Mouse (Mus musculus): ENCODE results near the gene Etfrf1. TPM values are rescaled to one million over a fixed set of nuclear protein-coding genes. Genes with fewer than 3 reads are reported as not detected.

Gene Etfrf1
- total RNA-seq, 2 experiments from 2014 or later, result 51.1 to 66.7 TPM

DNA sequence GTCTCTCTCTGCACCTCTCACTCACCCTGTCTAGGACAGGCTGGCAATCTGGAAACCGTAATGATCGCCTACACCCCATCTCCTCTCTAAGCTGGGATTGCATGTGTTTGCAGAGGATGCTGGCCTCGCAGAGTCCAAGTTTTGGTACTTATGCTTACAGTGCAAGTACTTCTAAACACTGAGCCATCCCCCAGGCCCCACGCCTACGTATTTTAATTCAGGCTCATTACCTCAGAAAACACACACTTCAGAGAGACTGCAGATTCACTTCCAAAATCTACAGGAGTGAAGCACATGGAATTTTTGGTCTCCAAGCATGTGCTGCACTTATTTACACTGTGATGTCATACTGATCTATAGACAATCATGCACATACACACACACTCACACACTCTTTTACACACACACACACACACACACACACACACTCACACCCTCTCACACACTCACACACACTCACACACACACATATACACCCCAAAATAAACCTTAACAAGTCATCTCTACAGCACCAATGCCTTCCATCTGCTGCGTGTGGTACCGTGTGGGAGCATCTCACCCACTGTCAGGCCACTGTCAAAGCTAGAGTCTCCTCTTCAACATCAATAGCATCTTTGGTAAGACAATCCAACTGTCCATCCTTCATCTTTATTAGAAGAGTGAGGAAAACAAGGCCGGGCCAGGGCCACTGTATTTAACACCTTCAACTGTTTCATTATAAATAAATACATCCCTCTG lies 12.8 kb upstream of the Etfrf1 start:
- H3K27ac ChIP-seq, result no peak overlapping the region
- no peak for TF ChIP-seq CTCF (IDR thresholded peaks at IDR 0.05)
- intact Hi-C loops (cut with DNase I), result no loop called here
- DNase-seq, result no peak
- H3K4me3 ChIP-seq, result no peak overlapping the region

DNA sequence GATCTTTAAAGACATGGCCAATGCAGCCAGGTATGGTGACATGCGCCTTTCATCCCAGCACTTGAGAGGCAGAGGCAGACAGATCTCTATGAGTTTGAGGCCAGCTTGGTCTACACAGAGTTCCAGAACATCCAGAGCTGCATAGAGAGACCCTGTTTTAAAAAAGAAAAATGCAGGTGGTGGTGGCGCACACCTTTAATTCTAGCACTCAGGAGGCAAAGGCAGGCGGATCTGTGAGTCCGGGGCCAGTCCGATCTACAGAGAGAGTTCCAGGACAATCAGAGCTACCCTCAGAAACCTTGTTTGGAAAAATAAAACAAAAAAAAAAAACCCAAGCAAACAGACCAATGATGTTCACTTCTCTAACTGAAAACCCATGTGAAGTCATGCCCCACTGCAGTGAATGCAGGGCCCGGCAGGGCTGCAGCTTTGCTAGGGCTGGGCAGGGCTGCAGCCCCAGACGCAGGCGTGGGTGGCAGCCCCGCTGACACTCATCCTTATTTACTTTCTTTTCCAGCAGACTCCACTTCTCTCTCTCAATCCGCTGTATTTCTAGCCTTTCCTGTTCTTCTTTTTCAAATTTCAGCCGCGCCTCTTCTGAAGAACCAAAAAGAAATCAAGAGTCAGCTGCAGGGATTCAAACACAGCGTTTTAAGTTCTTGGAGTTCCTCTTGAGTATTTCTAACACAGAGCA lies 8.4 kb upstream of the Etfrf1 start:
- no peak overlapping the region for H3K4me3 ChIP-seq
- DNase-seq, result no peak
- intact Hi-C loops (cut with DNase I), result no loop called here
- no peak for TF ChIP-seq CTCF (IDR thresholded peaks at IDR 0.05)
- no peak overlapping the region for H3K27ac ChIP-seq

DNA sequence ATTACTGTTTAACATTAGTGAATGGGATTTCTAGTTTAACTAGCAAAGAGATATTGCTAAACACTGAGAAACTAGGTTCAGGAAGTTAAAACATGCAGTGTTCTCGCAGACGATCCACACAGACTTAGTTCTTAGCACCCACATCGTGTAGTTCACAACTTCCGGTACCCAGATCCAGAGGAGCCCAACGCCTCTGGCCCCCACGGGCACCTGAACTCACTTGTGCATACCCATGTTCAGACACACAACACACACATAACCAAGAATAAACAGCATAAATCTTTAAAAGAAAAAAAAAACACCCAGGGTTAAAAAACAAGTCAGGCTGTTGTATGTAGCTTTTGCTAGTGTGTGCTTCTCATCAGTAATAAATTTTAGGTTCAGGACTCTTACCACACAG lies 6.5 kb upstream of the Etfrf1 start:
- TF ChIP-seq CTCF (IDR thresholded peaks at IDR 0.05), result no peak
- no peak for DNase-seq
- intact Hi-C loops (cut with DNase I), result no loop called here
- Histone ChIP-seq H3K27ac (no peak overlapping the region), H3K4me3 (no peak overlapping the region)

DNA sequence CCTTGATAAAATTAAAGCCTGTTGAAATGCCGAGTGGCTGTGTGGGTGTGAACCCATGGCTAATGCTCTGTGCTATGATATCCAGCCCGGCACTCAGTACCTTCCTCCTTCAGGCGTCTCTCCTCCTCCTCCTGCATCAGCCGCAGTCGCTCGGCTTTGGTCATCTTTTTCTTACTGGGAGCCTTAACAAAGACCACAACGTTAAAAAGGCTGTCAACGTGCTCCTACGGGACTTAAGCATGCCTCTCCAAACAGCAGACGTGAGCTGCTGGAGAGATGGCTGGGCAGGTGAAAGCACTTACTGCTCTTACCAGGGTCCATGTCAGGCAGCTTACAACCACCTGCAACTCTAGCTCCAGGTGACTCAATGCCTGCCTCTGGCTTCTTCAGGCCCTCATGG lies 5.8 kb upstream of the Etfrf1 start:
- TF ChIP-seq CTCF (IDR thresholded peaks at IDR 0.05), result no peak
- no peak for DNase-seq
- intact Hi-C loops (cut with DNase I), result no loop called here
- Histone ChIP-seq H3K4me3 (no peak overlapping the region), H3K27ac (no peak overlapping the region)

DNA sequence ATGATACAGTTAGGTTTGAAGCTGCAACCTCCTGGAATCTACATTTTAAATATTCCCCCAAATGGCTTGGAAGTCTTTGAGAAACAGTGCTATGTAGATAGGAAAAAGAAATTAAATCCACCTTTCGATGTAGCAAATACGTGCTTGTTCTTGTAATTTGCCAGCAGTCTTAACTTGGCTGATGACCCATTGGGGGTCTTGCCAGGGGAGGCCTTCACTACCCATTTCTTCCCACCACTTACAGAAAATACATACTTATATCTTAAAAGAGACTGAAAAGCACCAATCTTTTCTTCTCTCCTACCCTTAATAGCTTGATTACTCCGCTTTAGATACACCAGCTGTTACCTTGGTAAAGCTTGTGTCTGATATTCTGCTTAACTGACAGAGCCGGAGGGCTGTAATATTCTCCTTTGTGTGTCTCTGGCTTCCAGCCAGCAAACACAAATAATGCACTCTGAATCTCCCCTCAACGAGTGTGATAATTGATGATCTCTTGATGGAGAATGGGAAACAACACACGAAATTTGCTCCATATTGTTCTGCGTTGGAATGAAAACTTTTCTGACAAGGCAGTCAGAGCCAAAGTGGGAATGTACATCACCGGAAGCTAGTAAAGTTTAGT lies 766 bp upstream of the Etfrf1 start:
- DNase-seq, result no peak
- H3K4me3 ChIP-seq, result peak overlapping the region; percentile 93
- peak overlapping the region; percentile 61; the same call in 1 of the 2 replicates for H3K27ac ChIP-seq
- no peak for TF ChIP-seq CTCF (IDR thresholded peaks at IDR 0.05)
- intact Hi-C loops (cut with DNase I), result loop anchor here (5.0 kb wide), 1 partner anchor 37 kb away; no protein-coding TSS in a partner anchor

DNA sequence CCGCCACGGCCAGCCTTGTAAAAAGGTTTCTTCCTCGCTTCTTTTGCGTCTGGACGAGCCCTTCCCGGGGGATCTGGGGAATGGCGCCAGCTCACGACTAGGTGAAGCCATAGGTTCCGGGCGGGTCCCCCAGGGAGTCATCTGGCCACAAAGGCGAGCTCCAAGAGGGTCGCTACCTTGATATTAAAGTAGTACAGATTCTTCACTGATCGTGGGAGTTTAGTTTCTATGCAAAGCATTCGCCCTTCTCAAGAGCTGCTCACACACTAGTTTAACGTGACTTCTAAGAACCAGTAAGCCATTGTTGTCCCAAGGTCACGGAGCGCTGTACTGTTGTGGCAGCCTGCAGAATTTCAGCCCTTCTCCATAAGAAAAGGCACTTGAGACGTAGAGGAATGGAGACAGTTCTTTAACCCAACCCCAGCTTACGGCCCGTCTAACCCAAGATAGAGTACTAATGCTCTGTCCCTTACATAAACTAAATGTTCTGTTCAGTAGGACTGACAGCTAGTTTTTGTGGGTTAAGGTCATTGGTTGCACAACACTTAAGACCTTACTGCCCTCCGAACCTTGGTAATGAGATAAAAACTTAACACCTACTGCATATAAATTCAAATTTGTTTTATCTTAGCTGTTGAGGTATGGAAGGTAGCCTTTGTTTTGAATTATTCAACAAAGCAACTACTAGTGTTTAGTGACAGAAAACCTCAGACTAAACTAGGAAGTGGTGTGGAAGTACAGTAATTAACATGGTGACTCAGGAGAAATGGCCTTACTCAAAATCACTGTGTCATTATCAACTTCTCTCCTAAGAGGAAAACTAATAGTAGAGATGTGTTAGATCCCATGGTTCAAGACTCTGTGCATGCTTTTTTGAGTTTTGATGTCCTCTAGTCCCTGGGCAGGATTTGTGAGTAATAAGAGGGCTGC lies 707 bp downstream of the Etfrf1 start:
- no peak for TF ChIP-seq CTCF (IDR thresholded peaks at IDR 0.05)
- no peak for DNase-seq
- peak overlapping the region; percentile 96 for H3K27ac ChIP-seq
- peak overlapping the region; percentile 93 for H3K4me3 ChIP-seq
- intact Hi-C loops (cut with DNase I), result loop anchor here (5.0 kb wide), 1 partner anchor 36 kb away; no protein-coding TSS in a partner anchor

DNA sequence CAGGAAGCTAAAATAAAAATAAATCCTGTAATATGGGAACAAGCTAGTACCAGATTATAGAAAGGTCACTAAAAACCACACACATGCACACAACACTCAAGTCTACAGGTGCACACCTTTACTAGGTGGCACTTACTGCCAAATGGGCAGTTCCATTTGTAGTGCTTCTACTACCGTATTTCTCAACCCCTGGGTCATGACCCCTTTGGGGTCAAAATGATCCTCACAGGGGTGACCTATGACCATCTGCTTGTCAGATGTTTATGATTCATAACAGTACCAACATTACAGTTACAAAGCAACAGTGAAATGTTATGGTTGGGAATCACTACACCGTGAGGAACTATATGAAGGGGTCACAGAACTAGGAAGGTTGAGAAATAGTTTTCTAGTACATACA lies 3.0 kb downstream of the Etfrf1 start:
- H3K4me3 ChIP-seq, result no peak overlapping the region
- no peak overlapping the region for H3K27ac ChIP-seq
- intact Hi-C loops (cut with DNase I), result loop anchor here (5.0 kb wide), 1 partner anchor 33 kb away; no protein-coding TSS in a partner anchor
- no peak for DNase-seq
- TF ChIP-seq CTCF (IDR thresholded peaks at IDR 0.05), result no peak

DNA sequence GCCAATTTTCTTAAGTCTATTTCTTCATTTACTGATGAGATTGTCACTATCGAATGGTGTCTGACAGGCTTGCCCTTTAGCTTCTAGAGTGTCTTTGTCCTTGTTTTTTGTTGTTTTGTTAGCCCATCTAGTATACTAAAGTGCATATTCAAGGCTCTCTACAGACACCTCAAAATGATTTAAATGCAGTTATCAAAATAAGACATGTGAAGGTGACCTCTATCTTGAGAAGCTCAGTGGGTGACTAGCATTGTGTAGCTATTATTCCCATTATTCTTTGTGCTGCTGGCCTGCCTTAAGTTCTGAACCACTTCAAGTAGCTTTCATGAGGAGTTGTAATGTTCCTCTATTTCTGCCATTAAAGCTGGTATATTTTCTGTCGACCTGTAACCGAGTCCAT lies 4.9 kb downstream of the Etfrf1 start:
- DNase-seq, result no peak
- Histone ChIP-seq H3K27ac (no peak overlapping the region), H3K4me3 (no peak overlapping the region)
- intact Hi-C loops (cut with DNase I), result no loop called here
- TF ChIP-seq CTCF (IDR thresholded peaks at IDR 0.05), result no peak

DNA sequence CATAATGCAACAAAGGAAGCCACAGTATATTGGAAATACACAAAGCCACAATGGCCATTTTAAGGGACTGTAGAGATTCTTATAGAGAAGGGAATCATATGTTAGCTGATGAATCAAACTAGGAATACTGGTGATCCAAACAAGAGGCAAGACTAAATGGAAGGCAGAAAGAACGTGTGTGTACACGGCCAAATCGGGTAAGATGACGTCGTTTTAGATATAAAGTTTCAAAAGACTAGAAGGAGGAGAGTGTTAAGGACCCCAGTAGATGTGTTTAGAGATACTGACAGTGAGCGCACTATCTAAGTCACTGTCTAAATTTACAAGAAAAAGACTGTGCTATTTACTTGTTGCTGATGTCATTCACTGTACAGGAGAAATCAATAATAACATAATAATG lies 13.3 kb downstream of the Etfrf1 start:
- no peak for TF ChIP-seq CTCF (IDR thresholded peaks at IDR 0.05)
- intact Hi-C loops (cut with DNase I), result no loop called here
- no peak for DNase-seq
- H3K4me3 ChIP-seq, result no peak overlapping the region
- no peak overlapping the region for H3K27ac ChIP-seq

DNA sequence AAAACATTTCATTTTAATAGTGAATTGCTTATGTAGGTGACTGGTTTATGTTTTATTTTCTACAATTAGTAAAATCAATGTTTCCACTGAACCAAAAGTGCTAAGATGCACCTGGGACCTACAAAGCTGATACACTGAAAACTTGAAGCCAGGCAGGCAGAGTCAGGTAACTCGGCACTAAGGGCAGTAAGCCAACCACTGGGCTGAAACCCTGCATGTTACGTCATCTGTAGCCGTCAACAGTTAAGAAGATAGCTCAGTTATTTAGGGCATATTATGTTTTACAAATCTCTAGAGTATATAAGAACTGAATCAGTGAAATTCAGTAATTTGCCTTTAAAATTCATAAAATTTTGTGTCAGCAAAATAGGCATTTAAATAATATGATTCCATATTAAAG lies 15.4 kb downstream of the Etfrf1 start:
- Histone ChIP-seq H3K27ac (no peak overlapping the region), H3K4me3 (no peak overlapping the region)
- intact Hi-C loops (cut with DNase I), result no loop called here
- TF ChIP-seq CTCF (IDR thresholded peaks at IDR 0.05), result no peak
- DNase-seq, result peak; percentile 36

DNA sequence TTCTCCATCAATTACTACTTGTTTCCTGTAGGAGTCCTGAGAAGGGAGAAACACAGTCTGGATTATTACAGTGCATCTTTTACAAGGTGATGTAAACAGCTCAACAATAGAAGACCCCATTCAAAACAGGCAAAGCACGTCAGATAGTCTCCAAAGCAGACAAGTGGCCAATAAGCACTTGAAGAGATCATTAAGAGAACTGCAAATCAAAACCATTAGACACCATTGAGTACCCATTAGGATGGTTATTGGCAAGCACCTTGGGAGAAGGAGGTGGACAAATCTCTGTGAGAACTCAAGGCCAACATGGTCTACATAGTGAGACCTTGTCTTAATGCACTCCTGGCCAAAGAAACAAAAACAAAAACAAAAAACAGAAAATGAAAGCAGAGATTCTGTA lies 23.5 kb downstream of the Etfrf1 start:
- TF ChIP-seq CTCF (IDR thresholded peaks at IDR 0.05), result no peak

DNA sequence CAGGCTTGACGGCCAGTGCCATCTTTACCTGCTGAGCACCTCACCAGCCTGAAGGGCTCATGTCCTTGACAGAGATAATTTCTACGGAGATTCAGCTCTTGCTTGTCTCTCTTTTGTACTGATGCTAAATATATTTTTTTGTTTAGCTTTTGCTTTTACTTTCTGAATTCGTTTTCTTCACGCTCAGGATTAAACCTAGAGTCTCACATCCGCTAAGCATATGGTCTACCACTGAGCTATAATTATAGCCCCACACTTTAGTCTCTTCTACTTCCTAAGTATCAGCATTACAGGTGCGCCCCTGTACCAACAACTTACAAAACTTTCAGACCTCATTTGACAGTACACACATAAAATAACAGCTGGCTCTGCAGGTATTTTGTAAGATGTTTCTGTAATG lies 24.4 kb downstream of the Etfrf1 start:
- H3K27ac ChIP-seq, result no peak overlapping the region
- intact Hi-C loops (cut with DNase I), result no loop called here
- H3K4me3 ChIP-seq, result no peak overlapping the region
- no peak for TF ChIP-seq CTCF (IDR thresholded peaks at IDR 0.05)
- no peak for DNase-seq

More for the DNA sequence above, 23.5 kb downstream of the Etfrf1 start:
- Histone ChIP-seq H3K4me3 (no peak overlapping the region), H3K27ac (no peak overlapping the region)
- no peak for DNase-seq
- intact Hi-C loops (cut with DNase I), result no loop called here
